Mouse (Mus musculus) embryo, embryonic 10.5 days (tissue): ENCODE measurements around the gene Il20rb.
A peak's percentile ranks its signal among the peaks of the same experiment; 100 is the strongest.

Source experiments
- DNase-seq: peaks from one replicate; pipeline ENCODE4 v3.0.0-alpha.2; 2015; ENCODE audit warnings: low spot score

Gene Il20rb

GRCm38 (mm10) chr9:100419644-100420043 is 66.9 kb downstream of the Il20rb start:
- no peak for DNase-seq

GRCm38 (mm10) chr9:100419103-100419502 is 67.5 kb downstream of the Il20rb start:
- DNase-seq, result no peak

GRCm38 (mm10) chr9:100416756-100417155 is 69.8 kb downstream of the Il20rb start:
- DNase-seq, result peak; percentile 71

GRCm38 (mm10) chr9:100416299-100416698 is 70.3 kb downstream of the Il20rb start:
- DNase-seq, result no peak

- no peak for DNase-seq
Measured at GRCm38 (mm10) chr9:100415328-100415979, 71.1 kb downstream of the Il20rb start.
